Mouse (Mus musculus): Measurements from ENCODE around the gene Kdm2b. TPM values are rescaled to one million over a fixed set of nuclear protein-coding genes. Genes with fewer than 3 reads are reported as not detected.

The Kdm2b gene
- polyA plus RNA-seq, 1 experiment = 65.1 TPM

DNA sequence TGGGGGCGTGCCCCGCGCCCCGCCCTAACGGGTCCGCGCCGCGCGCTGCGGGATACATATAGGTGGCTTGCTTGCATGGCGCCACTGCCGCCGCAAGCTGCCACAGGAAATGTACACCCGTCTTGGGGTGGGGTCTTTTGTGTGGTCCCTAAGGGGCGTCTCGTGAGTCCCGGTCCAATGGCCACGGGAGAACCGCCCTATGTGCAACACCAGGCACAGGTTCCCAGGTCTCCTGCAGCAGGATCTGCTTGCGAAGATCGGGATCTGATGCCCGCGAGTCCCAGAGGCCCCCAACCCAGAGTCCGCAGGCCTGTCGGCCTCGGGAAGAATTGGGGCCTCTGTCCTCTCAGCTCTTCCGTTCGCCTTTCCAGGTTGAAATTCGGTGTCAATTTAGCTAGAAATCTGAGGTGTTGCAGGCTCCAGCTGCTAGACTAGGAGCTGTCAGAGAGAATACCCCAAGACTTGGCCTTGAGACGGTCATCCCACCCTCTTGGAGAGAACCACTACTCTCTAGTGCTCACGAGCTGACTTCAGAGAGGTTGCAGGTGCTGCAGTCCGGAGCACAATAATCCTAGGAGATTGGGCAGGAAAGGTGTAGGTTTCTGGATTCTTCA lies 89.0 kb downstream of the Kdm2b start:
- DNase-seq = no peak
- Histone ChIP-seq H3K4me3 (ENCODE audit: control insufficient read depth, insufficient read depth, low read length) (peak overlapping the region; percentile 60), H3K27me3 (ENCODE audit: control insufficient read depth, insufficient read depth, low read length) (no peaks in the 10 kb centered on the region), H3K36me3 (ENCODE audit: control insufficient read depth, insufficient read depth, low read length) (no peaks in the 10 kb centered on the region), H3K4me1 (replicated peaks; ENCODE audit: control insufficient read depth, insufficient read depth, low read length) (peaks cover 15% of the 10 kb centered on the region), H3K27ac (ENCODE audit: control insufficient read depth, insufficient read depth, low read length) (peak overlapping the region; percentile 11; the same call in 1 of the 2 replicates)
- WGBS = 7% methylated on average over 33 of the region's 33 CpGs
- TF ChIP-seq POLR2A (IDR thresholded peaks at IDR 0.05; ENCODE audit: control insufficient read depth, extremely low read depth, insufficient read depth, low read length, poor library complexity) (no peak; the same call in 1 of the 2 replicates), CTCF (IDR thresholded peaks at IDR 0.05; ENCODE audit: borderline replicate concordance, control insufficient read depth, extremely low read depth, insufficient read depth, low read length, poor library complexity) (no peak; the same call in 1 of the 2 replicates)

DNA sequence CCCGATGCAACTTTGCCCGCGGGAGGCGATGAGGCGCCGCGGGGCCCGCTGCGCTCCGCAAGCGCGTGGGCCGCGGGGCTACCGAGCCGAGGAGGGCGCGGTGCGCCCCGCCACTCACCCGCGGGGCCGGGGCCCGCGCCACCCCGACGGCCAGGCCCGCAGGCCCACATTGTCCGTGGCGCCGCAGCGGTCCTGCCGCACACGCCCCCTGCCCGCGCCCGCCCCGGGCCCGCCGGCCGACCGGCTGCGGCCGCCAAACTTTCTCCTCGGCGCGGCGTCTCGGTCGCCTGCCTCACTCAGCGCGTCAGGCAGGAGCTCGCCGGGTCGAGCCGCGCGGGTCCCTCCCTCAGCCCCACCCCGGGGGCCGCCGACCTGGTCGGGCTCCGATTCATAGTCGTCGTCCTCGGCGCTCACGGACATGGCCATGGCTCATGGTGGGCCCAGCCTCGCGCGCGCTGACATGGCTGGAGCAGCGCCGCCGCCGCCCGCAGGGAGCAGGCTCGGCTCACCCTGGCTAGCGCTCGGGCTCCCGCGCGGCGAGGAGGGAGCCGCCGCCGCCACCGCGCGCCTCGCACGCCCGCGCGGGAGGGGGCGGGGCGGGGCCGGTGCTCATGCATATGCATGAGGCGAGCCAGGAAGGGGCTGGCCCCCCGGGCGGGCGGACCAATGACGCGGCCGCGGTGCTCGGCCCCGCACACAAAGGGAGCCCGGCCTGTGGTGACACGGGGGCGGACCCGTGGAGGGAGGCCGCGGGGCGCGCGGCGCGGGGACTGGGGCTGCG lies 89.7 kb downstream of the Kdm2b start:
- WGBS = 2% methylated on average over 117 of the region's 120 CpGs
- no peaks in the 10 kb centered on the region for H3K27me3 ChIP-seq (ENCODE audit: control insufficient read depth, insufficient read depth, low read length)
- peaks cover 15% of the 10 kb centered on the region for H3K4me1 ChIP-seq (replicated peaks; ENCODE audit: control insufficient read depth, insufficient read depth, low read length)
- H3K27ac ChIP-seq (ENCODE audit: control insufficient read depth, insufficient read depth, low read length) = no peak overlapping the region
- H3K36me3 ChIP-seq (ENCODE audit: control insufficient read depth, insufficient read depth, low read length) = no peaks in the 10 kb centered on the region
- peak; percentile 16; the same call in 1 of the 2 replicates for TF ChIP-seq CTCF (IDR thresholded peaks at IDR 0.05; ENCODE audit: borderline replicate concordance, control insufficient read depth, extremely low read depth, insufficient read depth, low read length, poor library complexity)
- TF ChIP-seq POLR2A (IDR thresholded peaks at IDR 0.05; ENCODE audit: control insufficient read depth, extremely low read depth, insufficient read depth, low read length, poor library complexity) = peak; percentile 71; the same call in 1 of the 2 replicates
- peak; percentile 89 for DNase-seq
- peak overlapping the region; percentile 60 for H3K4me3 ChIP-seq (ENCODE audit: control insufficient read depth, insufficient read depth, low read length)

- Histone ChIP-seq H3K36me3 (ENCODE audit: control insufficient read depth, insufficient read depth, low read length) (no peaks in the 10 kb centered on the region), H3K4me3 (ENCODE audit: control insufficient read depth, insufficient read depth, low read length) (peak overlapping the region; percentile 60), H3K27me3 (ENCODE audit: control insufficient read depth, insufficient read depth, low read length) (no peaks in the 10 kb centered on the region), H3K27ac (ENCODE audit: control insufficient read depth, insufficient read depth, low read length) (no peak overlapping the region), H3K4me1 (replicated peaks; ENCODE audit: control insufficient read depth, insufficient read depth, low read length) (peaks cover 15% of the 10 kb centered on the region)
- peak; percentile 40 for DNase-seq
- WGBS = under 1% methylated on average over 45 of the region's 45 CpGs
- TF ChIP-seq POLR2A (IDR thresholded peaks at IDR 0.05; ENCODE audit: control insufficient read depth, extremely low read depth, insufficient read depth, low read length, poor library complexity) (no peak), CTCF (IDR thresholded peaks at IDR 0.05; ENCODE audit: borderline replicate concordance, control insufficient read depth, extremely low read depth, insufficient read depth, low read length, poor library complexity) (no peak)
Measured at GRCm38 (mm10) chr5:122898963-122899776, 90.5 kb downstream of the Kdm2b start.

DNA sequence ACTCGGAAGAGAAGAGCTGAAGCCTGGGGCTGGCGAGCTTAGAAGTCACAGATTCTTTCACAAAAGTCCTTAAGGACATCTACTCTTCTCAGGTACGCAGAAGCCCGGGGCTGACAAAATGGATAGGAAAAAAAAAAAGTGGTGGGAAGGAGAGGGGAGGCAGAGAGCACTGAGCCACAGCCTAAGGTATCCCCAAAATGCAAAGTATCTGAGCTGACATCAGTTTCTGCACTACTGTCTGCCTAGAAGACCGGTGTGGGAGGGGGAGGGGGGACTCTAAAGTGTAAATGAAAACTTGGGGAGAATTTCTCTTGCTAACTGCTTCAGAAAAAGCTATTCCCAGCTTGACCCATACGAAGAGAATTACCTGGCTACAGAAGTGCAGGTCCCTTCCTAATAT lies 91.5 kb downstream of the Kdm2b start:
- no peak for DNase-seq
- Histone ChIP-seq H3K27ac (ENCODE audit: control insufficient read depth, insufficient read depth, low read length) (no peak overlapping the region), H3K36me3 (ENCODE audit: control insufficient read depth, insufficient read depth, low read length) (no peaks in the 10 kb centered on the region), H3K4me1 (replicated peaks; ENCODE audit: control insufficient read depth, insufficient read depth, low read length) (peaks cover 15% of the 10 kb centered on the region), H3K4me3 (ENCODE audit: control insufficient read depth, insufficient read depth, low read length) (no peak overlapping the region), H3K27me3 (ENCODE audit: control insufficient read depth, insufficient read depth, low read length) (no peaks in the 10 kb centered on the region)
- TF ChIP-seq CTCF (IDR thresholded peaks at IDR 0.05; ENCODE audit: borderline replicate concordance, control insufficient read depth, extremely low read depth, insufficient read depth, low read length, poor library complexity) = no peak
- no peak for TF ChIP-seq POLR2A (IDR thresholded peaks at IDR 0.05; ENCODE audit: control insufficient read depth, extremely low read depth, insufficient read depth, low read length, poor library complexity)
- WGBS = 93% methylated on average over 6 of the region's 6 CpGs

DNA sequence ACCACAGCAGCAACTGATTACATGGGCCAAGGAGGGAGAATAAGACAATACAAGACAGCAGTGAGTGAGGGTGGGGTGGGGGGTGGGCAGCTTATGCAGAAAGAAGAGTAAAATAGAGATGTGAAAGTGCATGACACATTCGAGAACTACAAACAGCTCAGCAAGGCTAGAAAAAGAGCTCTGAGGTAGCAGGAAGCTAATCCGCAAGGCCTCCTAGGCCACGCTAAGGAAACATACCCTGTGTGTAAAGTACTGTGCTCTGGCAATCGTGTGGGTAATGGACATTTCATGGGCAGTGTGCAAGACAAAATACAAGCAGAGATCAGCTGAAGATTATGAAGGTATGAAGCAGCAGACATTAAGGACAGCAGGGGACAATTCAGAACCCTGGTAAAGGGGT lies 94.8 kb downstream of the Kdm2b start:
- H3K27ac ChIP-seq (ENCODE audit: control insufficient read depth, insufficient read depth, low read length) = no peak overlapping the region
- TF ChIP-seq POLR2A (IDR thresholded peaks at IDR 0.05; ENCODE audit: control insufficient read depth, extremely low read depth, insufficient read depth, low read length, poor library complexity) = no peak
- no peak for TF ChIP-seq CTCF (IDR thresholded peaks at IDR 0.05; ENCODE audit: borderline replicate concordance, control insufficient read depth, extremely low read depth, insufficient read depth, low read length, poor library complexity)
- no peak overlapping the region for H3K4me3 ChIP-seq (ENCODE audit: control insufficient read depth, insufficient read depth, low read length)
- no peaks in the 10 kb centered on the region for H3K27me3 ChIP-seq (ENCODE audit: control insufficient read depth, insufficient read depth, low read length)
- peaks cover 9% of the 10 kb centered on the region; the same call in 1 of the 2 replicates for H3K4me1 ChIP-seq (replicated peaks; ENCODE audit: control insufficient read depth, insufficient read depth, low read length)
- no peaks in the 10 kb centered on the region for H3K36me3 ChIP-seq (ENCODE audit: control insufficient read depth, insufficient read depth, low read length)
- WGBS = 53% methylated on average over 4 of the region's 4 CpGs
- DNase-seq = no peak
